Mouse (Mus musculus): ENCODE measurements at regions not wholly inside any gene's neighbourhood (a gene's known extent, or its start where the extent isn't known, plus 50 kb on each side); places are given as distances from the start of the nearest gene placed in this dataset.

GRCm38 (mm10) chr13:59939886-59940285, 116.9 kb upstream of the Tut7 start:
- TF ChIP-seq POLR2A (IDR thresholded peaks at IDR 0.05; ENCODE audit: borderline replicate concordance, extremely low read depth, insufficient read depth, insufficient read length, poor library complexity, severe bottlenecking) (no peak), CTCF (IDR thresholded peaks at IDR 0.05; ENCODE audit: borderline replicate concordance, extremely low read depth, insufficient read depth, insufficient read length) (no peak)
